Comparison of ENCODE assay signal across 8 mouse cellular contexts in the genomic region with DNA sequence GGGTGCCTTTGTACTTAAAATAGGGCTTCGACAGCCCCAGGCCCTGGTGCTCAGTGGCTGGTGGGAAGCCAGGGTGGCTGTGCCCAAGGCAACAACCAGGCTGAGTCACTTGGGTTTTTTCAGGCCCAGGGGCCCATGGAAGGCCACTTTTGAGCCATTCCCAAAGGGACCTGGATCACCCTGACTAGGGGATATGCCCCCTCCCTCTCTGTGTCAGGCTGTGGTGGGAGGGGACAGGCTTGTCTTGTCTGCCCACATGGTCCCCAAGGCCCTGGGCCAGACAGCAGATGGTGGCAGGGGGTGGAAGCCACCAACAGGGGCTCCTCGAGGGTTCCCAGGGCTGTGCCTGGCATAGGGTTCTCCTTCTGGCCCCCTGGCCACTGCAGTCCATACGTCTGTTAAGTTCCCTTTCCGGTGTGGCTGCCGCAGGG. TPM values are rescaled to one million over a fixed set of nuclear protein-coding genes. Genes with fewer than 3 reads are reported as not detected.
A peak's percentile ranks its signal among the peaks of the same experiment; 100 is the strongest.
DNase-seq lines count a peak whose midpoint lies in the region; ATAC-seq lines count a peak whose summit lies in the region.

No protein-coding gene starts in this region.

- no peak overlapping the region for H3K4me3 ChIP-seq in hindbrain, embryonic 12.5 days
- no peak overlapping the region for H3K4me3 ChIP-seq in hindbrain, embryonic 14.5 days (replicated peaks; ENCODE audit: low read length)
- H3K4me3 ChIP-seq in embryonic facial prominence, embryonic 10.5 days = peak overlapping the region; percentile 11; the same call in 1 of the 2 replicates
- 0 out of 2 replicates have a peak overlapping the region, but pooled peaks have one; percentile 5 for H3K4me3 ChIP-seq in liver, embryonic 15.5 days (replicated peaks)

- H3K27ac ChIP-seq in hindbrain, embryonic 12.5 days = peak overlapping the region; percentile 26
- no peak overlapping the region for H3K27ac ChIP-seq in hindbrain, embryonic 14.5 days
- peak overlapping the region; percentile 5; the same call in 1 of the 2 replicates for H3K27ac ChIP-seq in embryonic facial prominence, embryonic 10.5 days (replicated peaks)
- peak overlapping the region; percentile 88; the same call in 1 of the 2 replicates for H3K27ac ChIP-seq in liver, embryonic 15.5 days (replicated peaks)

- H3K9ac ChIP-seq in hindbrain, embryonic 12.5 days = no peak overlapping the region
- no peak overlapping the region for H3K9ac ChIP-seq in hindbrain, embryonic 14.5 days
- H3K9ac ChIP-seq in liver, embryonic 15.5 days = peak overlapping the region; percentile 11; the same call in 1 of the 2 replicates

- peaks cover 52% of the 10 kb centered on the region for H3K4me1 ChIP-seq in hindbrain, embryonic 12.5 days
- H3K4me1 ChIP-seq in hindbrain, embryonic 14.5 days (replicated peaks; ENCODE audit: control insufficient read depth, insufficient read depth, low read length) = peaks cover 29% of the 10 kb centered on the region
- H3K4me1 ChIP-seq in embryonic facial prominence, embryonic 10.5 days = peaks cover 57% of the 10 kb centered on the region
- peaks cover 91% of the 10 kb centered on the region for H3K4me1 ChIP-seq in liver, embryonic 15.5 days (replicated peaks)

- H3K9me3 ChIP-seq in hindbrain, embryonic 12.5 days (replicated peaks) = no peaks in the 10 kb centered on the region
- H3K9me3 ChIP-seq in hindbrain, embryonic 14.5 days (ENCODE audit: control insufficient read depth, low read length) = no peaks in the 10 kb centered on the region
- H3K9me3 ChIP-seq in embryonic facial prominence, embryonic 10.5 days = no peaks in the 10 kb centered on the region
- no peaks in the 10 kb centered on the region for H3K9me3 ChIP-seq in liver, embryonic 15.5 days (replicated peaks)

- H3K27me3 ChIP-seq in hindbrain, embryonic 12.5 days = no peaks in the 10 kb centered on the region
- H3K27me3 ChIP-seq in hindbrain, embryonic 14.5 days (ENCODE audit: control insufficient read depth, insufficient read depth, low read length) = no peaks in the 10 kb centered on the region
- no peaks in the 10 kb centered on the region for H3K27me3 ChIP-seq in embryonic facial prominence, embryonic 10.5 days (replicated peaks; ENCODE audit: low read depth, poor library complexity, severe bottlenecking)
- H3K27me3 ChIP-seq in liver, embryonic 15.5 days = no peaks in the 10 kb centered on the region

- 55% methylated on average over 5 of the region's 5 CpGs for WGBS in hindbrain, embryonic 12.5 days
- 52% methylated on average over 5 of the region's 5 CpGs for WGBS in hindbrain, embryonic 14.5 days
- 76% methylated on average over 5 of the region's 5 CpGs for WGBS in embryonic facial prominence, embryonic 10.5 days
- 55% methylated on average over 5 of the region's 5 CpGs for WGBS in liver, embryonic 15.5 days (ENCODE audit: insufficient replicate concordance)

- no peak for DNase-seq in hindbrain, embryonic 14.5 days (ENCODE audit: low spot score)
- peak; percentile 66 for DNase-seq in adrenal gland, postnatal 10 days
- DNase-seq in embryonic facial prominence, embryonic 10.5 days (ENCODE audit: low spot score) = no peak
- DNase-seq in urinary bladder, postnatal 14 days (ENCODE audit: low spot score) = no peak
- no peak for DNase-seq in c-Kit-positive CD71-positive TER-119-positive erythroid progenitor cells, embryonic 14.5 days (ENCODE audit: low spot score)
- DNase-seq in right cerebral cortex, adult 2 months (ENCODE audit: low spot score in 2 of 2) = no peak

- ATAC-seq in hindbrain, embryonic 12.5 days (ENCODE audit: low FRiP score) = no peak
- no peak for ATAC-seq in hindbrain, embryonic 14.5 days (ENCODE audit: low FRiP score)
- no peak for ATAC-seq in liver, embryonic 15.5 days (ENCODE audit: insufficient read depth)

- H3K4me2 ChIP-seq in hindbrain, embryonic 12.5 days (replicated peaks) = no peak overlapping the region
- no peak overlapping the region for H3K4me2 ChIP-seq in hindbrain, embryonic 14.5 days (replicated peaks)
- peak overlapping the region; percentile 92; the same call in 1 of the 2 replicates for H3K4me2 ChIP-seq in liver, embryonic 15.5 days

- H3K36me3 ChIP-seq in hindbrain, embryonic 12.5 days = peaks cover 44% of the 10 kb centered on the region
- peaks cover 41% of the 10 kb centered on the region for H3K36me3 ChIP-seq in hindbrain, embryonic 14.5 days (replicated peaks; ENCODE audit: control insufficient read depth, insufficient read depth)
- peaks cover 83% of the 10 kb centered on the region for H3K36me3 ChIP-seq in embryonic facial prominence, embryonic 10.5 days (replicated peaks)
- peaks cover 78% of the 10 kb centered on the region for H3K36me3 ChIP-seq in liver, embryonic 15.5 days (replicated peaks)

RNA-seq across cellular contexts. Expression of gene Zbtb7a, which starts 7.5 kb away (rescaled TPM):
- 17.7 and 18.2 TPM in 2 replicates for polyA plus RNA-seq in hindbrain, embryonic 12.5 days (2016; fragmentation: Nextera tagmentation; extraction: Ambion mirVana)
- polyA plus RNA-seq in hindbrain, embryonic 14.5 days (2014; fragmentation: Nextera tagmentation; extraction: Ambion mirVana) = 12.4 and 14.4 TPM in 2 replicates
- 10 to 100 TPM; 61.1 to 66.6 TPM for total RNA-seq in adrenal gland, postnatal 10 days (2021)
- polyA plus RNA-seq in embryonic facial prominence, embryonic 10.5 days (2016; fragmentation: Nextera tagmentation; extraction: Ambion mirVana) = 10.4 and 11.7 TPM in 2 replicates
- 47.6 and 56.9 TPM in 2 replicates for polyA plus RNA-seq in liver, embryonic 15.5 days (2015; fragmentation: Nextera tagmentation; extraction: Ambion mirVana)

RNA-seq across cellular contexts. Expression of gene Pias4, which starts 25.2 kb away (rescaled TPM):
- 56.7 and 59.2 TPM in 2 replicates for polyA plus RNA-seq in hindbrain, embryonic 12.5 days (2016; fragmentation: Nextera tagmentation; extraction: Ambion mirVana)
- 43.7 and 48.3 TPM in 2 replicates for polyA plus RNA-seq in hindbrain, embryonic 14.5 days (2014; fragmentation: Nextera tagmentation; extraction: Ambion mirVana)
- total RNA-seq in adrenal gland, postnatal 10 days (2021) = 10 to 100 TPM; 25.8 to 26.5 TPM
- 62.2 and 66.3 TPM in 2 replicates for polyA plus RNA-seq in embryonic facial prominence, embryonic 10.5 days (2016; fragmentation: Nextera tagmentation; extraction: Ambion mirVana)
- 26.0 and 32.6 TPM in 2 replicates for polyA plus RNA-seq in liver, embryonic 15.5 days (2015; fragmentation: Nextera tagmentation; extraction: Ambion mirVana)

RNA-seq across cellular contexts. Expression of gene Eef2, which starts 33.9 kb away (rescaled TPM):
- polyA plus RNA-seq in hindbrain, embryonic 12.5 days (2016; fragmentation: Nextera tagmentation; extraction: Ambion mirVana) = 539 TPM in 2 replicates
- 413 and 447 TPM in 2 replicates for polyA plus RNA-seq in hindbrain, embryonic 14.5 days (2014; fragmentation: Nextera tagmentation; extraction: Ambion mirVana)
- total RNA-seq in adrenal gland, postnatal 10 days (2021) = 1,000 to 10,000 TPM; 1,466 to 1,521 TPM
- polyA plus RNA-seq in embryonic facial prominence, embryonic 10.5 days (2016; fragmentation: Nextera tagmentation; extraction: Ambion mirVana) = 564 and 572 TPM in 2 replicates
- 270 and 306 TPM in 2 replicates for polyA plus RNA-seq in liver, embryonic 15.5 days (2015; fragmentation: Nextera tagmentation; extraction: Ambion mirVana)

RNA-seq across cellular contexts. Expression of gene Map2k2, which starts 36.9 kb away (rescaled TPM):
- 223 and 232 TPM in 2 replicates for polyA plus RNA-seq in hindbrain, embryonic 12.5 days (2016; fragmentation: Nextera tagmentation; extraction: Ambion mirVana)
- 222 and 230 TPM in 2 replicates for polyA plus RNA-seq in hindbrain, embryonic 14.5 days (2014; fragmentation: Nextera tagmentation; extraction: Ambion mirVana)
- 100 to 1,000 TPM; 151 to 161 TPM for total RNA-seq in adrenal gland, postnatal 10 days (2021)
- polyA plus RNA-seq in embryonic facial prominence, embryonic 10.5 days (2016; fragmentation: Nextera tagmentation; extraction: Ambion mirVana) = 222 and 225 TPM in 2 replicates
- polyA plus RNA-seq in liver, embryonic 15.5 days (2015; fragmentation: Nextera tagmentation; extraction: Ambion mirVana) = 111 and 117 TPM in 2 replicates

RNA-seq across cellular contexts. Expression of gene Dapk3, which starts 40.2 kb away (rescaled TPM):
- 86.4 and 94.5 TPM in 2 replicates for polyA plus RNA-seq in hindbrain, embryonic 12.5 days (2016; fragmentation: Nextera tagmentation; extraction: Ambion mirVana)
- polyA plus RNA-seq in hindbrain, embryonic 14.5 days (2014; fragmentation: Nextera tagmentation; extraction: Ambion mirVana) = 68.2 and 76.7 TPM in 2 replicates
- 10 to 100 TPM; 55.3 to 55.6 TPM for total RNA-seq in adrenal gland, postnatal 10 days (2021)
- polyA plus RNA-seq in embryonic facial prominence, embryonic 10.5 days (2016; fragmentation: Nextera tagmentation; extraction: Ambion mirVana) = 51.5 and 53.2 TPM in 2 replicates
- polyA plus RNA-seq in liver, embryonic 15.5 days (2015; fragmentation: Nextera tagmentation; extraction: Ambion mirVana) = 16.6 and 17.8 TPM in 2 replicates

Comparison
In these comparisons a context has a peak if more than half of its experiments do, and no peak if none do; other contexts are left out.
1. H3K4me3 ChIP-seq: peak in embryonic facial prominence, embryonic 10.5 days (single experiment) and liver, embryonic 15.5 days (single experiment); none in hindbrain, embryonic 12.5 days (single experiment) and hindbrain, embryonic 14.5 days (single experiment).